Mouse (Mus musculus): ENCODE data around the gene Blvra. TPM values are rescaled to one million over a fixed set of nuclear protein-coding genes. Genes with fewer than 3 reads are reported as not detected.
"Not testable (repeated sequence)": the region's sequence is repeated elsewhere in the genome, so short reads cannot be mapped to it uniquely, and the experiment has no call there.

Gene Blvra
- total RNA-seq (2022) = 10 to 100 TPM; 26.7 to 33.4 (median 29.3) TPM

- DNase-seq = peak; percentile 84
Measured at GRCm38 (mm10) chr2:127070435-127070841, at the start of gene Blvra. Blvra (plus strand) TSS chr2:127070665.

- no peak for DNase-seq
Measured at GRCm38 (mm10) chr2:127035006-127035605, 35.4 kb upstream of the Blvra start.

- DNase-seq = peak; percentile 80
Measured at GRCm38 (mm10) chr2:127037299-127037698, 33.2 kb upstream of the Blvra start.

GRCm38 (mm10) chr2:127061471-127061870 is 9.0 kb upstream of the Blvra start:
- DNase-seq = no peak

- DNase-seq = no peak
Measured at GRCm38 (mm10) chr2:127068806-127069205, 1.7 kb upstream of the Blvra start.

- DNase-seq = no peak
Measured at GRCm38 (mm10) chr2:127069781-127070434, 557 bp upstream of the Blvra start.

- no peak for DNase-seq
Measured at GRCm38 (mm10) chr2:127070879-127071278, 414 bp downstream of the Blvra start.

GRCm38 (mm10) chr2:127074116-127074515 is 3.7 kb downstream of the Blvra start:
- DNase-seq = no peak

- DNase-seq = no peak
Measured at GRCm38 (mm10) chr2:127077611-127078010, 7.1 kb downstream of the Blvra start.

- not testable (repeated sequence) for DNase-seq
Measured at GRCm38 (mm10) chr2:127079066-127079465, 8.6 kb downstream of the Blvra start.

GRCm38 (mm10) chr2:127079881-127080590 is 9.6 kb downstream of the Blvra start:
- no peak for DNase-seq

- DNase-seq = no peak
Measured at GRCm38 (mm10) chr2:127080591-127081218, 10.2 kb downstream of the Blvra start.

- no peak for DNase-seq
Measured at GRCm38 (mm10) chr2:127086235-127086634, 15.8 kb downstream of the Blvra start.

GRCm38 (mm10) chr2:127090151-127090550 is 19.7 kb downstream of the Blvra start:
- not testable (repeated sequence) for DNase-seq

- no peak for DNase-seq
Measured at GRCm38 (mm10) chr2:127092000-127092399, 21.5 kb downstream of the Blvra start.

- no peak for DNase-seq
Measured at GRCm38 (mm10) chr2:127108986-127109385, 38.5 kb downstream of the Blvra start.

GRCm38 (mm10) chr2:127121591-127122235 is 51.2 kb downstream of the Blvra start:
- DNase-seq = no peak

- no peak for DNase-seq
Measured at GRCm38 (mm10) chr2:127128926-127129325, 58.5 kb downstream of the Blvra start.

- DNase-seq = no peak
Measured at GRCm38 (mm10) chr2:127131353-127131752, 60.9 kb downstream of the Blvra start.

GRCm38 (mm10) chr2:127133621-127134461 is 63.4 kb downstream of the Blvra start, which contains the start of gene Ncaph:
Ncaph (minus strand) TSS chr2:127133954.
- DNase-seq = peak; percentile 88

- not testable (repeated sequence) for DNase-seq
Measured at GRCm38 (mm10) chr2:127135255-127135654, 64.8 kb downstream of the Blvra start.
